7 mouse cellular contexts compared by ENCODE assay signal in the genomic region with DNA sequence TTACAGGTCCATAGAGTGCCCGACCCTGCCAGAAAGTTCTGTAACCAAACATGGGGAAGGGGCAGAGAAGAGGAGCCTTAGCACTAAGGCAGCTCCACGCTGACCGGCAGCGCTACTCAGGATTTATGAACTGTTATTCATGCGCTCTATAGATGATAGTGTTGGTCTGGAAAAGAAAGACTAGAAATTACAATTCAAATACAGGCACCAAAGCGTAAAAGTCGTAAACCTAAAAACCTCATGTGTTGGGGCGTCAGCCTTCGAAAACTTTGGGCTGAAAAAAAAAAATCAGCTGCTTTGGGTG. TPM values are rescaled to one million over a fixed set of nuclear protein-coding genes. Genes with fewer than 3 reads are reported as not detected.
DNase-seq lines count a peak whose midpoint lies in the region; ATAC-seq and TF ChIP-seq lines count a peak whose summit lies in the region.

No protein-coding gene starts in this region.

- peak overlapping the region; percentile 97 for H3K4me3 ChIP-seq in testis, adult 2 months (ENCODE audit: control insufficient read depth, low read depth, low read length)
- peak overlapping the region; percentile 87 for H3K4me3 ChIP-seq in forebrain, embryonic 13.5 days
- peak overlapping the region; percentile 96 for H3K4me3 ChIP-seq in liver, embryonic 15.5 days (replicated peaks)

- peaks cover 15% of the 10 kb centered on the region for H3K4me1 ChIP-seq in testis, adult 2 months (ENCODE audit: control insufficient read depth, insufficient read depth, low read length)
- peaks cover 32% of the 10 kb centered on the region for H3K4me1 ChIP-seq in forebrain, embryonic 13.5 days
- H3K4me1 ChIP-seq in liver, embryonic 15.5 days (replicated peaks), result peaks cover 39% of the 10 kb centered on the region

- H3K4me2 ChIP-seq in forebrain, embryonic 13.5 days, result peak overlapping the region; percentile 69
- H3K4me2 ChIP-seq in liver, embryonic 15.5 days, result peak overlapping the region; percentile 82

- H3K9me3 ChIP-seq in forebrain, embryonic 13.5 days (replicated peaks), result no peaks in the 10 kb centered on the region
- no peaks in the 10 kb centered on the region for H3K9me3 ChIP-seq in liver, embryonic 15.5 days (replicated peaks)

- no peaks in the 10 kb centered on the region for H3K27me3 ChIP-seq in testis, adult 2 months (ENCODE audit: control insufficient read depth, insufficient read depth, low read length)
- no peaks in the 10 kb centered on the region for H3K27me3 ChIP-seq in forebrain, embryonic 13.5 days
- no peaks in the 10 kb centered on the region for H3K27me3 ChIP-seq in liver, embryonic 15.5 days

- no peak; the same call in 1 of the 2 replicates for TF ChIP-seq POLR2A in testis, adult 2 months (IDR thresholded peaks at IDR 0.05; ENCODE audit: control insufficient read depth, low read depth, low read length)

- peak; percentile 9; the same call in 1 of the 2 replicates for ATAC-seq in forebrain, embryonic 13.5 days
- no peak for ATAC-seq in liver, embryonic 15.5 days (ENCODE audit: insufficient read depth)

- peak overlapping the region; percentile 77 for H3K27ac ChIP-seq in testis, adult 2 months (ENCODE audit: control insufficient read depth, insufficient read depth, low read depth, low read length)
- peak overlapping the region; percentile 95 for H3K27ac ChIP-seq in forebrain, embryonic 13.5 days
- H3K27ac ChIP-seq in liver, embryonic 15.5 days (replicated peaks), result peak overlapping the region; percentile 98

- TF ChIP-seq CTCF in testis, adult 2 months (IDR thresholded peaks at IDR 0.05; ENCODE audit: control insufficient read depth, insufficient read depth, insufficient replicate concordance, low read depth, low read length), result no peak

- DNase-seq in testis, postnatal 10 days (ENCODE audit: low spot score), result no peak
- no peak for DNase-seq in embryo, embryonic 10.5 days (ENCODE audit: low spot score)
- no peak for DNase-seq in thymus, adult 18-20 months
- DNase-seq in retina, postnatal 1 day, result no peak

- H3K36me3 ChIP-seq in testis, adult 2 months (ENCODE audit: control insufficient read depth, insufficient read depth, low read length), result no peaks in the 10 kb centered on the region
- peaks cover 4% of the 10 kb centered on the region for H3K36me3 ChIP-seq in forebrain, embryonic 13.5 days (ENCODE audit: poor library complexity, severe bottlenecking)
- peaks cover 22% of the 10 kb centered on the region for H3K36me3 ChIP-seq in liver, embryonic 15.5 days (replicated peaks)

- WGBS in forebrain, embryonic 13.5 days, result 8% methylated on average over 9 of the region's 9 CpGs
- WGBS in liver, embryonic 15.5 days (ENCODE audit: insufficient replicate concordance), result 3% methylated on average over 9 of the region's 9 CpGs

- peak overlapping the region; percentile 97 for H3K9ac ChIP-seq in forebrain, embryonic 13.5 days
- H3K9ac ChIP-seq in liver, embryonic 15.5 days, result peak overlapping the region; percentile 97

RNA-seq across cellular contexts. Expression of a gene that starts 0.8 kb away (rescaled TPM):
- polyA plus RNA-seq in testis, adult 2 months (2012; rRNA removed), result 7.3 and 9.8 TPM in 2 replicates
- 132 and 134 TPM in 2 replicates for polyA plus RNA-seq in forebrain, embryonic 13.5 days (2015; fragmentation: Nextera tagmentation; extraction: Ambion mirVana)
- 143 and 145 TPM in 2 replicates for polyA plus RNA-seq in liver, embryonic 15.5 days (2015; fragmentation: Nextera tagmentation; extraction: Ambion mirVana)

RNA-seq across cellular contexts. Expression of a gene that starts 40.8 kb away (rescaled TPM):
- polyA plus RNA-seq in testis, adult 2 months (2012; rRNA removed), result 22.2 and 25.3 TPM in 2 replicates
- polyA plus RNA-seq in forebrain, embryonic 13.5 days (2015; fragmentation: Nextera tagmentation; extraction: Ambion mirVana), result 177 and 180 TPM in 2 replicates
- 131 and 146 TPM in 2 replicates for polyA plus RNA-seq in liver, embryonic 15.5 days (2015; fragmentation: Nextera tagmentation; extraction: Ambion mirVana)

RNA-seq across cellular contexts. Expression of a gene that starts 41.0 kb away (rescaled TPM):
- polyA plus RNA-seq in testis, adult 2 months (2012; rRNA removed), result 25.3 and 30.9 TPM in 2 replicates
- 12.8 and 13.9 TPM in 2 replicates for polyA plus RNA-seq in forebrain, embryonic 13.5 days (2015; fragmentation: Nextera tagmentation; extraction: Ambion mirVana)
- polyA plus RNA-seq in liver, embryonic 15.5 days (2015; fragmentation: Nextera tagmentation; extraction: Ambion mirVana), result 5.6 and 6.0 TPM in 2 replicates

Comparison
In these comparisons a context has a peak if more than half of its experiments do, and no peak if none do; other contexts are left out.
1. RNA of a gene that starts 0.8 kb away (polyA plus RNA-seq): 143 to 145 TPM in liver, embryonic 15.5 days and 132 to 134 TPM in forebrain, embryonic 13.5 days; 7.3 to 9.8 TPM in testis, adult 2 months; every median in the first group is over 10 times any median in the second.
2. Peak in every context shown above with its lines, with median percentiles within 50 percentile points of each other: H3K27ac ChIP-seq and H3K4me3 ChIP-seq.